Mouse (Mus musculus): ENCODE data around the gene Atp2c1.

Gene Atp2c1

DNA sequence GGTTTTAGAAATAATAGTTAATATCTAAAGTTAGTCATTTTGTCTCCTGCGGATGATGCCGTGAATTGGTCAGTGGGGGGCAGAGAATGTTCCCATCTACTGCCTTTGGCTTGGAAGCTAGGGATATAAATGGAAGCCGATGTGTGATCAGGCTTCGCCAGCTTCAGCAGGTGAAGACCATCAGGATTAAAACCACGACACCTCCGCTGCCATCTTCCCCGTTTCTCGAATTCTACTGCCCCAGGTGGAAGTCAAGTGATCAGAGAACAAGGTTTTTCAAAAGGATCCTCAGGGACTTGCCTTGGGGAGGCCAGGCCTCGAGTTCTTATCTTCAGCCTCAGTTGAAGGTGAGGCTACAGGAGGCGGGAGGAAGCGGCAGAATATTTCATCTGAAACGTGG, at the start of gene Atp2c1:
Atp2c1 (minus strand) TSS at position 101 of the 400 bp plus-strand sequence.
- DNase-seq (ENCODE audit: low spot score), result no peak

DNA sequence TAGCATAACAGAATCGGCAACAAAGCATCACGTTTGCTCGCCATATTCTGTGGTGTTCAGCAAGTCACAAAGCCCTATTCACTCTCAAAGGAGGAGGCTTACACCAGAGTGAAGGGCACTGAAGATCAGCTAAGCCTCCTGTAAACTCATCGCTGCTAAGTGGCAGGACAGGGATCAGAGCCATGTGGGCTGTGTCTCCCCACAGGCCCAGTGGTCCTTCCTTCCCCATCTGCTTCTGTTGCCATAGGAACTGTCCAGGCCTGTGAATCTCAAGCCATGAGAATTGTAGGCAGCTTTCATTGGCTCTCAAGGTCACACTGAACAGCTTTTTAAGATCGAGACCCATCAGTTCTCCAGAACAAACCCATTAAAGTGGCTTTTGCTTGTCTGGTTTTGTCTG, 30.3 kb upstream of the Atp2c1 start:
- DNase-seq (ENCODE audit: low spot score), result no peak

DNA sequence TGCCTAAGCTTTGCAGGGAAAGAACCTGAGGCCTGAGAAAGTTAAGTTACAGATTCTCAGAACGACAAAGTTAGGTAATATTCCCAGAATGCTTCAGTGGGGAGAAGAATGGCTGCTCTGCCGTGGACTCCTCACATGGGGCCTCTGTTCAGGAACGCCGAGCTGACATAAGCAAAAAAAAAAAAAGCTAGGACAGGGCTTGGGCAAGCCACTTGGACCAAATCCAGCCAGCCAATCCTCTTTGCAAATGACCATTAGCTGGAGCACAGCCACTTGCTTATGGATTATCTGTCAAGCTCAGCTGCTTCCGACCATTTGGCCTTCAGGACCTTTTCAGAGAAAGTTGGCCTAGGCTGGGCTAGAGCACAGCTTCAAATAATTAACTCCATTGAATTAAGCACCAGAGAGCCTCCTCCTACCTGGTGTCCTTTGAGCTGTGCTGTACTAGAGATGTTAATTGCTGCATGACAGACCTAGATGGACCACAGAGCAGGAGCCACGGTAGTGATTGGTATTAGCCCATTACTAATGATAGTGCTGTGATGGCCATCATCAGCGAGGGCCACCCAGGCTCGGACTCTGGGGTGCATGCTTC, 29.1 kb upstream of the Atp2c1 start:
- no peak for DNase-seq (ENCODE audit: low spot score)

DNA sequence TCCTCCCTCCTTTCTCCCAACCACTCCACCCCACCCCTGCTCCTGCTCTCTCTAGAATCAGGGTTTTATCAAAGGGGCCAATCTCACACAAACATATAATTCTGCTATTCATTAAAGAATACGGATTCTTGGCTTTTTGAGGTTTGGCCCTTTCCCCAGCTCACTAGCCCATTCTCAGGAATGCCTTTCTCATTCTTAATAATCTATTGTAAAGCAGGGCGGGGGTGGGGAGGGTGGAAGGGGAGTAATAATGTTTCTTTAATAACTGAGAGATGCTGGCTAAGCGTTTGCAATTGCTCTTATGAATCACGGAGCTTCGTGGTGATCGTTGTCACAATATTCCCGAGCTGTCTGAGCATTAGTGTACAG, 27.3 kb upstream of the Atp2c1 start:
- DNase-seq (ENCODE audit: low spot score), result no peak

DNA sequence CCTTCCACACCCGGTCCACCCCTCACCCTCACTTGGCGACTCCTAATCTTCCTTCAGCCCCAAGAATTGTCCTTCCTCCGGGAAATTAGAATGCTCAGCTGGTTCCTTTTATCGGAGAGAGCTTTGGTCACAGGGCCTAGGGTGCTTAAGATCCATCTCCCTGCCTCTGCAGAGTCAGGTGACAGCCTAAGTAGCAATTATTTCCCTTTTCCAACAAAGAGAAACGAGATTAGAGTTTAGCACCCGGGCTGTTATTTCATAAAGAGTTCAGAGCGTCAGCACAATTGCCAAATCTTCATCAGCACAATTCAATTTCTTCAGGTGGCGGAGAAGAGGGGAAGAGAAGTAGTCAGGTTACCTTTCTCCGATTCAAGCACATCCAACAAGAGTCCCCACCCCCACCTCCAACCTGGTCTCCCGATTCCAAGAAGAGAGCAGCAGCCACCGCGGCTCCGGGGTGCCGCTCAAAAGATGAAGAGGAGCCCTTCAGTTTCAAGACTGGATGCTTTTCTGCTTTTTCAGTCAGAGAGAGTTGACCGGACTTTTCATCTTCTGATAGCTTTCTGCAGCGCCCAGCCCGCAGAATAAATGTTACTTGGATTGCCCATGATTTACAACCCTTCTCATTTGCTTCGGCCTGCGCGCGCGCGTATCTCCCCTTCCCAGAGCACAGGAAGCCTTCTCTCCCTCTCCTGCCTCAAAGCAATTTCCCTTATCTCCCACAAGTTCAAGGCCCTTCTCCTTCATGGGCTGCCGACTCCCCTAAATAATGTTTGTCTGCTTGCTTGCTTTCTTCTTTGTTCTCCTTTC, 26.7 kb upstream of the Atp2c1 start:
- DNase-seq (ENCODE audit: low spot score), result no peak

DNA sequence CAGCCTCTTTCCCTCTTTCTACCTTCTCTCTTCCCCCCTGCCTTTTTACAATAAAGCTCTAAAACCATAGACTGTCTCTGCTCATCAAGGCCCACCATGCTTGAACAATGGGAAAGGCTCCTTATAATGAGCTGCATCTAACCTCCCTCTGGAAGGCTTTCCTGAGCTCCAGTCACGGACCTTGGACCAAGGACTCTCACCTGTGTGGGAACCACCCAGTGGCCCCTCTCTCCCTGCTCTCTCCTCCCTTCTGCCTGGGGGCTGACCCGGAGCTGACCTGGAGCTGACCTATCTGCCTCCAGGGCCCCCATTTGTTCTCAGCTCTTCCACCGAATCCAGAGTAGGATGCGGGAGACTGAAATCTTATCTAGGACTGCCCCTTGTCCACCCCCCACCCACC, 24.3 kb upstream of the Atp2c1 start:
- no peak for DNase-seq (ENCODE audit: low spot score)

DNA sequence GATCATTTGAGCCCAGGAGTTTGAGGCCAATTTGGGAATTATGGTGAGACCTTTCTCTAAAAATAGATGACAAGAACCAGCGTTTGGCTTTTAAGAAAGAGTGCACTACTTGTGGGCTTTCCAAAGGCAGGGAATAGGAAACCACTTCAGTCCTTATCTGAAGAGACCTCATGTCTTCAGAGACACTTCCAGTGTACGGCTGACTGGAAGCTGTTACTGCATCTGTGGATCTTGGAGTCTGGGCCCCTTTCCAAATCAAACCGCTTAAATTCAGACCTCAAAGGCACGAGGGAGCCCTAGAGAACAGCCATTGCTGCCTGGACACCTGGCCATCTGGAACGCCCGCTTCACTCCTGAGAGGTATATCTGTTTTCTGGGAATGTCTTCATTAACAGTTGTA, 22.0 kb upstream of the Atp2c1 start:
- no peak for DNase-seq (ENCODE audit: low spot score)

DNA sequence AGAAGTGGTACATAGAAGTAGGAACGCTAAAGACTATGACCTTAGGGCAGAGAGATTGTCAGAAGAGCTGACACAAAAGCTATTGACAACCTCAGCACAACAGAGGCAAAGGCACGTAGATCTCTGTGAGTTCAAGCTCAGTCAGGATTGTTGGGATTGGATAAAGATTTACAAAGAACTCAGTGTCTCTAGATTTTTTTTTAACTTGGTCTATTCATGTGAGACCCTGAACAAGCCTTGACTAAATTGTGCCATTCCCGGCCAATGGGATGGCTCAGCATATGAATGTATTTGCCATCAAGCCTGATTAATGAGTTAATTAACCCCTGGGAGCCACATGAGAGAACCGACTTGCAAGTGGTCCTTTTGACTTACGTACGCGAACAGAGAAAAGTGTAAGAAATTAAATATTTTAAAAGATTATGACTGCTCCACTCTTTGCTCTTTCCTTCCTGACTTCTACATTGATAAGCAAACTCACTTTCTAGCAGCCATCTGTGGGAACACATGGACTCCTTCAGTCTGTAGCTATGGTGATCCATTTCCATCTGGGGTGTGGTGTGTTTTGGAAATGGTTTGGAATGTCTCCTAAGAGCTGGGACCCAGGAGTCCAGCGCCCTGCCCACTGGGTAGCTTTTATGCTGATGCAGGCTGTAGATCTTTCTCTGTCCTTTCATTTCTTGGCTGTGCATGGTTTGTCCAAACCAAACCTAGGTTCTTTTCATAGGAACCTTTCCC, 17.1 kb upstream of the Atp2c1 start:
- DNase-seq (ENCODE audit: low spot score), result no peak

DNA sequence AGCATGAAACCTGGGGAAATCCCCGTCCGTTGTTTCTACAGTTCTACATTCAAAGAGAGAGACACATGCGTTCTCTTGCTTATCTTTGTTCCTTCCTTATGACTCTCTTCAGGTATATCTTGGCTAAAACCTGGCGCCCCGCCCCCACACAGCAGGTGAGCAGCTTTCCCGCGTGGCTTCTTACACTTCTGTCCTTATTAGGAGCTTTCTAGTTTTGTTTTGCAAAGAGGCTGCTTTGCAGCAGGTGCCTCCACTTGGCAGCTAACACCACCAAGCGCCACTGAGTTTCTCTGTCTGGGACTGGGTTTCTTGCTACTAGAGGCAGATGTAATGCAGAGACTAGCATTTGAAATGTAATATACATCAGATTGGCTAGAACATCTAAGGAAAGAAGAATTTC, 10.4 kb upstream of the Atp2c1 start:
- DNase-seq (ENCODE audit: low spot score), result no peak

DNA sequence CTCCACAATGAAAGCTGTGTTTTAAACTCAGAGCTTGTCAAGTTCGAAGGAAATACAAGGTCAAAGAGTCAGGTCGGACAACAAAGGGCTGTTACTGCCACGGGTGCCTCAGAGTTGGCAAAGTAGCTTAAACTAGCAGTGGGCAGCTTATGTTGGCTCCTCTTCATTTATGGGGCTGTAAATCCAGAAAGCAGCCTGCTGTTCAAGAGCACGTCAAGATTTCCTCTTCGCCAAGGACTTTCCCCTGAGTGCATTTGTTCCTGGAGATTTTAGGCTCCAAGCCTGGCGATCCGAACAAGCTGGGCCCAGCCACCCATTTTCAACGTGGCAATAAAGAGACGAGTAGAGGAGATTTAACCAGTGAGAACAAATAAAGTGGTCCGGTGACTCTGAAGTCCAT, 9.8 kb upstream of the Atp2c1 start:
- DNase-seq (ENCODE audit: low spot score), result no peak

DNA sequence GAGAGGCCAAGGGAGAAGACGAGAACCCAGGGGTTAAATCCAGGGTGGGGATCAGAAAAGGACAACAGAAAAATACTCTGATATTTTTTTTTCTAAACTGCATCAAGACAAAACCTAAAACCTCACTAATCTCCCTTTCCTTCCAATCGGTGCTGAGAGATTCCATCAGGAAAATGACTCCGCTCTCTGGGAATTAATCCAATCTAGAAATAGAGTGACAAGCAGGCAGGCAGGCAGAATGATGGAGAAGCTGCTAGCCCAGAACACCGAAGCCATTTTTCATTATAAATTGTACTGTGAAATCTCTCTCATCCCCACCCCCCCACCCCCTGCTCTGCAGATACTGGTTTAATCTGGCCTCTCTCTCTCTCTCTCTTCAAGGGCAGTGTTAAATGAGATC, 1.8 kb downstream of the Atp2c1 start:
- DNase-seq (ENCODE audit: low spot score), result no peak

DNA sequence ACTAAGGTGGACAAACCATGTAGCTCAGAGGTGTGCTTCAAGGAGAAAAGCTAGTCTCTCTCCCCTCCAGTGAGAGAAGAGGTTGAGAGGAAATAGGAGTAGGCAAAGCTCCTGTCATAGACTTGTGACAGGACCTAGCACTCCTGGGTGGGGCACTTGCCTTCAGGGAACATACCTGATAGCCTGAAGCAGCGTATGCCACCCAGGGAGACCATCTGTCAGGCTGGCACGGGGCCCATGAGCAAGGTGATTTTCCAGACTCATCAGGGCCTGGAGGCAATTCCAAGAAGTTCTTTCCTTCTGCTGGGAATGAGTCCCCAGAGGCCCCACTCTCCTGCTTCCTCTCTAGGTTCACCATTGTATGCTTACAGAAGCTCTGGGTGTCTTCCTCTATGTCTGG, 4.1 kb downstream of the Atp2c1 start:
- DNase-seq (ENCODE audit: low spot score), result no peak

DNA sequence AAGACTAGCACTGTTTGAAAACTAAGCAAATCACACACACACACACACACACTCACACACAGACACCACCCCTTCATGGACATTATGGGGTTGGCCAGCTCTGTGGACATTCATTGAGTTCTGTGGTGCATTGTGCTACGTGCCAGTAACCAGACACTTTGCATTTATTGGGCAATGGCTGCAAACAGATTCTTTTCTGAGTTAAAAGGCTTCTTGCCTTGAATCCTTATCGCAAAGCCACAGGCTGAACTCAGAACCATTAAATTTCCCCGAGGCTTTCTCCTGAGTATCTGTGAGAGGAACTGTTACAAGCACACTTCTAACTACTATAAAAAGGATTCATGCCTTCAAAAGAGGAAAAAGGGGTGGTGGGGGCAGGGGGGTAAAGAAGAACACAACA, 5.1 kb downstream of the Atp2c1 start:
- no peak for DNase-seq (ENCODE audit: low spot score)

DNA sequence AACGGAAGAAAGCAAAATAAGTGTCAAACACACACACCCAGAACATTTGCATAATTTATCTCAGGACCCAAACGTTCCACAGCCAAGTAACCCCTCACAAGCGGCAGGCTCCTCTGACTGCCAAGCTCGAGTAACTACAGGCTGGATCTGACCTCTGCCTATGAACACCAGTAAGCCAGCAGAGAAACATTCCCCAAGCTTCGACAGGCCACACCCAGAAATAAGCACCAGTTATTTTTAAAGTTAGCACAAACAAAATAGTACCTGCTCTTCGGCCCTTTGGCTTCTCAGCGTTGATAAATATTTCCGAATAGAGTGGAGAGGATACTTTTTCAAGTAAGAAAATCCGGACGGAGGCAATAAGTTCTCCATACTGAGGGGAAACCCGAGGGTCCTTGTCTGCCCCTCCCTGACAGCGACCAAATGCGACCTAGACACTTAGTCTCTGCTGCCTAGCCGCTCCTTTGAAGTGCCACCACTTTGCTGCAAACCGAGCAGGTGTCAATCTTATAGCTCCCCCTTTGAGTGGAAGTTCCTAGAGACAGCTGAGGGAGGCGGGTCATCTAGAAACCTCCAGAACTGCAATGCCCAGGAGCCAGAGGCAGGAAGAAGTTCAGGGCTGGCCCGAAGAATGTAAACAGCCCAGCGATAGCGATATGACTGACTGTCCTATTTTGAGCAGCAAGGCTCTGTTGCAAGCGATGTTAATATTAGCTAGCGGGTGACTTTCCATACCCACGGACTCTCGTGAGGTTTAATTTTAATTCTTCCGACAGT, 6.2 kb downstream of the Atp2c1 start:
- no peak for DNase-seq (ENCODE audit: low spot score)

DNA sequence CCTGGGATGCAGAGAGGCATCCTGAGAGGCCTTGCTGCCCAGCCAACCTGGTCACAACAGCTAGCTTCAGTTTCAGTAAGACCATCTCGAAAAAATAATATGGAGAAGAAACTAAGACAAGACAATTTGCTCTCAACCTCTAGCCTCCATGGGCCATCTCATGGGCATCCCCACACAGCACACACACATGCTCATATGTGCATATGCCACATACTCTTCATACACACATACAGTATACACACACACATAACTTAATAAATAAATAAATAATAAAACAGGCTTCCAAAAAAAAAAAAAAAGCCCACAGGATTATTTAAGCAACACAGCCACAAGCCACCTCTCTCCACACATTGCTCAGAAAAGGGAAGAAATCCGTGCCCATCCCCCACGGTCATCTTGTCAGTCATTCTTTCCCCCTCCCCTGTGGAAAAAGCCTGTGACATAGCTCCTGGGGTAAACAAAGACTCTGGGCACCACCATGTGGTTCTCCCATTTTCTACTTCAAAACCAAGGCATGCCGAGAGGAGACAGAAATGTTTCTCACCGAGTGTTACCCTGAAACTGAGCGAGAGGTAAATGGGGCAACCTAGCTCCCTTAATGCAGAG, 7.7 kb downstream of the Atp2c1 start:
- DNase-seq (ENCODE audit: low spot score), result no peak

DNA sequence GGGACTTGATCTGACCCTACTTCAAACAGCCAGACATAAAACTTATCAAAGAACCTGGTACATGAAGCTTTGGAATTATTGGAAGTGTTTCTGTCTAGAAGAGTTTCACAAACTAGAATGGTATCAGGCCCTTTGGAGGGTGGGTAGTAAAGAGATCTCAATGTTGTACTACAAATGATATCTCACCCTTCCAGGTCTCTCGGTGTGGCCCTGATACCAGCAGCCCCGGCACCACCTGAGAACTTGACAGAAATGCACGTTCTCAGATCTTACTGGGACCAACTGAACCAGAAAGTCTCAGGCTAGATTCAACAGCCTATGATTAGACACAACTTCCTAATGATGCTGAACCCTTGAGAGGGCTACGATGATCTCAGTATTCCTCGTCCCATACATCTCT, 23.4 kb downstream of the Atp2c1 start:
- no peak for DNase-seq (ENCODE audit: low spot score)

DNA sequence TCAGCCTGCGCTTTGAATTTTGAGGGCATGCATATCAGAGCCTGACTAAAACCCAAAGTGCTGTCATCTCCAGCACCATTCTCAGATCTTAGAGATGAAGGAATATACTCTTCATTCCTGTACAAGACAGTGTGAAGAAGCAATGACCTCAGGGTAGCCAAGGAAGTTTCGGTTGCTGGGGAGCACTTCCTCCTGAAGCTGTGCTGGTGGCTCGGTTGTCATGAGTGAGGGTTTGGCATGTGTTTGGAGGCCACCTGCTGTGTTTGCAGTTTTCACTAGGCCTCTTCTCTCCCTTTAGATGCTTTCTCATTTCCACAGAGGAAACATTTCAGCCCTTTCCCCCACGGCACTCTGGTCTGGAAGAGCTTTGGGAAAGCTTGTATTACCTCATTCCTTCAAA, 24.7 kb downstream of the Atp2c1 start:
- DNase-seq (ENCODE audit: low spot score), result no peak

DNA sequence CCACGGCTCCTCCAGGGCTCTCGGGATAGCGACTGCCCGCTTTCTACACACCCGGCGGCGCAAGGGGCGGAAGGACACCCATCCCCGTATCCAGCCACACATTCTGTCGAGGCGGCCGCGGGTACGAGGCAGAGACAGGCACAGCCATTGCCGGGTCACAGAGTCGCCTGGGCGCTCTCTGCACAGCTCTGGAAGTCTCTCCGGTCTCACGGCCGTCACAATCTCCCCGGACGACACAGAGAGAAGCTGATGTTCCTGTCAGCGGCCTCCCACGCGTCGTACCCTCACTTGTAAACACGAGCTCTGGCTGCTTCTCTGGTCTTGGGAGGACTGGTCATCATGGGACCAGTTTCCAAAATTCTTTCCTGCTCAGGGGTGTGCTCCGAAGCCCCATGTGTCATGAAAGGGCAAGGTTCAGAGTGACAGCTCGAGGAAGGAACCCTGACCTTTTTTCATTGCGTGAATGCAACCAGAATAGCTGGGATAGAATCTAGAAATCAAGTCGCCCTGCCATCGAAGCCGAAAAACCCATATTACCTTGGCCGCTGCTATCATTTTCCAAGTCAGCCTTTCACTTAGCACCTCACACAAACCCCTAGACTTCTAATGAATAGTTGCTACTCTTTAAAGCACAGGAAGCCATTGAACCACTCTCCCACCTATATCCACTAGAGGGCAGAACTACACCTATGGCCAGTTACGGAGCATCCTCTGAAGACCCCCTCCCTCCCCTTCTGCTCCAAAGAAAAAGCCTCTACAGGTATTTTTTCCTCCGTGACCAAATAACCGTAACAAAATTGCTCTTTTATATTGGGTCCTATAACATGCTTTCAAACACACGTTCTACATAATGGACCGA, 31.6 kb downstream of the Atp2c1 start:
- DNase-seq (ENCODE audit: low spot score), result peak; percentile 89

DNA sequence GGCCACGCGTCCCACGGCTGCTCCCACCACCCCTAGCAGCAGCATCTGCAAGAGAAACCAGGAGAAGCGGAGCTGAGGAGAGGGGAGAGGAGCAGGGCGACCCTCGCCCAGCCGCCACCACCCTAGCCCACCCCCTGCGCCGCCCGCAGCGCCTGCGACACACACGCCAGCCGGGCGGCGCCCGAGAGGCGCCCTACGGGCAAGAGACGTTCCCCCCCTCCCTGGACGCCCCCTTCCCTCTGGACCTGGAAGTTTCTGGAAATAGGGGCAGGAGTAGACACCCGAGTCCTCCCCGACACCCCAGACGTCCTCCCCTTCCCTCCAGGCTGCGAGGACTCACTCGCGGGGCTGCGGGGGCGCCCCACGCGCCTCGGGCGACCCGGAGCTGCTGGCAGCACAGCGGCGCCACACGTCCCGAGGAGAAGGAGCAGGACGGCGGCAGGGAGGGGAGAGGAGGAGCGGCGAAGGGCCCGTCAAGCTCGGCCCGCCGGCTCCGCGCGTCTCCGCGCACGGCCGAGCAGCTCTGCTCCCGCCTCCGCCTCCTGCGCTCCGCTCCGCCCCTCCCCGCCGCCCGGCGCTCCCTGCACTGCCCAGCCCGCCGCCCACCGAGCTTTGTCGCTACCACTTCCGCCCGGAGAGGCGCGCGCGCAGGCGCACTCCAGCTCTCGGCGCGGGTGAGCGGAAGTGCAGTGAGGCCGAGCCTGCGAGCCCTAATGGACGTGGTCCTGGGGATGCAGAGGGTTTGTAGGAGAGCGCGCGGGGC, 32.4 kb downstream of the Atp2c1 start:
- peak; percentile 87 for DNase-seq (ENCODE audit: low spot score)

DNA sequence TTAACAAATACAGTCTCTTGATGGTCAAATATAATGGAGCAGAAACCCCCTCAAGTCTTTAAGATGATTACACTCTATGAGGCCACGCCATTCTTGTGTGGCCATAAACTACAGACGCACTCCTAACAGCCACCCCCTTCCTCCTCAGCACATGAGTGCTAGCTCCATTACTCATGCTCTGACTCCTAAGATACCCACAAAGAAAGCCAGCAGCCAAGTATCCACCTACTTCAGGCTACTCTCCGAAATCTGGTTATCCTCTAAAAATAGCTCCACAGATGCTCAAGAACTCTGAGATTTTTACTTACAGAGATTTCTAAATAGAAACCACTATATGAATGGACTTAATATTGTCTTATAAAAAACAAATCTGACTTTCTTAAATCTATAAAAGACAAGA, 34.4 kb downstream of the Atp2c1 start:
- no peak for DNase-seq (ENCODE audit: low spot score)

All from layer of hippocampus, adult 9-10 months (tissue).